Mouse (Mus musculus): ENCODE results near the gene Ifit1.

DNA sequence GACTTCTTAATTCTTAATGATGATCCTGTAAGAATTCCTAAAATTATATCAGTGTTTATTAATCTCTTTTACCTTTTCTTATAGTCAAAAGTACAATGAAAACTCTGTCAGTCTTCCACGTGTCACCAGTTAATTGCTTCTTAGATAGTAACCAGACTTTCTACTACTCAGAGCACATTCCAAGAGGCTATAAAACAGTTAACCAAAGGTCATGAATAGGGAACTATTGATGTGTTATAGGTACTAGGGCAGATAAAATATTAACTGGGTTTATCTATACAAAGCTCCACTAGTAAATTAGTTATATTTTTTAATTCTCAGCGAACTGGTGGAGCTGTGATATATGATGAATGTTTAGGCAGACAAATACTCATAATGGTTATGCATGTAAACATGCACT lies 13.2 kb upstream of the Ifit1 start:
- no peak for TF ChIP-seq EP300 (optimal IDR thresholded peaks at IDR 0.05)
- no peak for TF ChIP-seq CTCF (IDR thresholded peaks at IDR 0.05; ENCODE audit: low read depth)

Data from stomach, postnatal 0 days (tissue).